Mouse (Mus musculus) limb, embryonic 11.5 days (tissue): ENCODE measurements around the gene Pla2g4e. TPM values are rescaled to one million over a fixed set of nuclear protein-coding genes. Genes with fewer than 3 reads are reported as not detected.

Experiments
- ATAC-seq: fragments of 200-750 bp; cut with Nextera tagmentation; 2 replicates; pipeline ENCODE4 v1.8.0; 2017; ENCODE audit warnings: low read depth; ENCODE audit not compliant: insufficient number of reproducible peaks, low FRiP score, low TSS enrichment
- DNase-seq: peaks from one replicate; pipeline ENCODE4 v3.0.0-alpha.2; 2015; ENCODE audit warnings: low spot score
- H3K27ac ChIP-seq: fragments of 300-500 bp; sonication (generic); replicated peaks from 2 replicates; pipeline ENCODE4 v1.5.1; 2014; ENCODE audit warnings: low read depth, mild to moderate bottlenecking, low read length
- H3K27me3 ChIP-seq: fragments of 300-500 bp; sonication (generic); 2 replicates; pipeline ENCODE4 v1.6.1; 2014; ENCODE audit warnings: mild to moderate bottlenecking, low read length, mixed read lengths; ENCODE audit not compliant: control insufficient read depth, insufficient read depth
- H3K36me3 ChIP-seq: fragments of 300-500 bp; sonication (generic); 2 replicates; pipeline ENCODE4 v1.6.1; 2014; ENCODE audit warnings: mild to moderate bottlenecking, low read length, moderate library complexity, mixed read lengths; ENCODE audit not compliant: control insufficient read depth, insufficient read depth
- H3K4me1 ChIP-seq: fragments of 300-500 bp; sonication (generic); 2 replicates; pipeline ENCODE4 v1.6.1; 2014; ENCODE audit warnings: low read length, mixed read lengths; ENCODE audit not compliant: control insufficient read depth, insufficient read depth
- H3K4me2 ChIP-seq: fragments of 300-500 bp; sonication (generic); 2 replicates; pipeline ENCODE4 v1.6.1; 2014; ENCODE audit warnings: low read depth, mild to moderate bottlenecking, moderate library complexity; ENCODE audit not compliant: severe bottlenecking
- H3K4me3 ChIP-seq: fragments of 300-500 bp; sonication (generic); 2 replicates; pipeline ENCODE4 v1.5.1; 2014; ENCODE audit warnings: low read depth, low read length
- H3K9ac ChIP-seq: fragments of 300-500 bp; sonication (generic); 2 replicates; pipeline ENCODE4 v1.6.1; 2014; ENCODE audit warnings: mild to moderate bottlenecking, low read length
- H3K9me3 ChIP-seq: fragments of 300-500 bp; sonication (generic); 2 replicates; pipeline ENCODE4 v1.6.1; 2016; ENCODE audit warnings: low read length; ENCODE audit not compliant: control insufficient read depth
- WGBS: fragments of 180-500 bp; shearing (Covaris S2); extraction: QIAGEN DNeasy Blood & Tissue Kit; methylation state at CpG from one replicate; pipeline ENCODE4 v1.1.7; 2014; 5-methylcytosine and 5-hydroxymethylcytosine counted together
- polyA plus RNA-seq: library from polyadenylated mRNA; unstranded; fragments of >200 nt; fragmentation: Nextera tagmentation; extraction: Ambion mirVana; gene quantifications from 2 replicates; pipeline ENCODE4 v1.2.1, GENCODE M21; 2014

Gene Pla2g4e
- polyA plus RNA-seq, 1 experiment from 2014 or later, result not detected

DNA sequence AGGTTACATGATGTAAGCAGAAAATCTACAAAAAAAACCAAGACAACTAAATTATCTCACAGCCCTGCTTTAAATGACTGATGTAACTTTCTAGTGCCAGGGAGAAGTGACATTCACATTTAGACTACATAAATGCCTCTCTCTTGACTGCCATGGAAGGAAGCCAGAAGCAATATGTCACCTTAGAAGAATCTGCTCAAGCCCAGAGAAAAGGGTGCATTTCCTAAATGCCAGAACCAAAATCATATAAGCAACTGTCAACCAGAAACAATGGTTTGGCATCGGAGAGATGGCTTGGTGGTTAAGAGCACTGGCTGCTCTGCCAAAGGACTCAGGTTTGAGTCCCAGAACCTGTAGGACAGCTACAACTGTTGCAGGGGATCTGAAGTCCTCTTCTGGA lies 113.3 kb downstream of the Pla2g4e start:
- Histone ChIP-seq H3K4me1 (no peaks in the 10 kb centered on the region), H3K4me2 (no peak overlapping the region), H3K9me3 (no peaks in the 10 kb centered on the region), H3K27ac (no peak overlapping the region), H3K27me3 (no peaks in the 10 kb centered on the region), H3K4me3 (no peak overlapping the region), H3K36me3 (no peaks in the 10 kb centered on the region), H3K9ac (no peak overlapping the region)
- 90% methylated on average over 1 of the region's 1 CpGs for WGBS
- no peak for DNase-seq
- no peak for ATAC-seq

DNA sequence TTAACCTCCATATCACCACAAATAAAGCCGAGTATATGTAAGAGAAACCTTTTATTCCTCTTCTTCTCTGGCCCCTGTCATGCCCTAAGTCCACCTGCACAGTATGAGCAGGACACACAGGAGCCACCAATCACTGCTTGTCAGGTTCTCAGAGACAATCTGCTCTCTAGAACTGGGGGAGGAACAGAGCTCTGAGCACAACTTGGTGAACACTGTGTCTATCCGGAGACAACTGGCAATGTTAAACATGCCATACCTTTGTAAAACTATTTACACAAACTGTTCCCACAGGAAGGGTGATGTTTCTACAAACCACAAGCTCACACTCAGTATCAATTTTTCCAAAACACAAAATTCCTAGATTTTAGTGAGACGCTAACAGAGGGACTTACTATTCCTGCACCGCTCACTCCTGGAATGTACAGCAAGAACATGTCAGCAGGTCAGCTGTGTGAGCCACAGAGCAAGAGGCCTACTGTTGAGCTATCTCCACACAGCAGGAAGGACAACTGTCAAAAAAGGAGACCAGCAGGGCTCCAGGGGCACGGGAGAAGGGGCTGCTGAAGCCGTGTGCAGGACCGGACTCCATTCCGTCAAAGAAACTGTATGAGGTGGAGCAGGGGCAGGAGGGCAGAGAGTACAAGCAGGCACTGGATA lies 115.8 kb downstream of the Pla2g4e start:
- no peaks in the 10 kb centered on the region for H3K27me3 ChIP-seq
- H3K9ac ChIP-seq, result no peak overlapping the region
- H3K4me3 ChIP-seq, result no peak overlapping the region
- no peaks in the 10 kb centered on the region for H3K9me3 ChIP-seq
- no peak overlapping the region for H3K4me2 ChIP-seq
- DNase-seq (no peak), ATAC-seq (no peak)
- H3K4me1 ChIP-seq, result no peaks in the 10 kb centered on the region
- no peak overlapping the region for H3K27ac ChIP-seq
- H3K36me3 ChIP-seq, result no peaks in the 10 kb centered on the region
- 82% methylated on average over 8 of the region's 8 CpGs for WGBS

DNA sequence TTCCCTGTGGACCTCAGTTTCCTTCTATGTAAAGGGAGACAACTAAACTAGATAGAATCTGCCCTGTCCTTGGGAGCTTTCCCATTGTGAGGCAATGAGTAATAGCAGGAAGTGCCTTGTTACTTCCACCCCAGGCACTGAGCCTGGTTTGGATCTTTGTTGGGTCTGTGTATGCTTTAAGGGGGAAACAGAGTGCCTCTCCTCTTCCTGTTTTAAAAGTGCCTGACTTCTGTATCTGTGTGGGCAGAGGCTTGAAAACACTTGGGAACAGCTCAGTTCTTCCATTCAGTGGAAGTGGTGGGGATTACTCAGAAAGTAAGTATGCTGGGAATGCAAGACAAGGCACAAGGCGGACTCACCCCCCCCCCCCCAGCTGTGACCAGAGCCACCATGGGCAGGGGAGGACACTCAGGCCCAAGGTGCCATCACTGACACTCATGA lies 116.5 kb downstream of the Pla2g4e start:
- Histone ChIP-seq H3K4me2 (no peak overlapping the region), H3K9ac (no peak overlapping the region), H3K36me3 (no peaks in the 10 kb centered on the region), H3K27me3 (no peaks in the 10 kb centered on the region), H3K27ac (no peak overlapping the region), H3K4me3 (no peak overlapping the region), H3K9me3 (no peaks in the 10 kb centered on the region), H3K4me1 (no peaks in the 10 kb centered on the region; the same call in 1 of the 2 replicates)
- DNase-seq, result no peak
- 57% methylated on average over 1 of the region's 1 CpGs for WGBS
- no peak for ATAC-seq

DNA sequence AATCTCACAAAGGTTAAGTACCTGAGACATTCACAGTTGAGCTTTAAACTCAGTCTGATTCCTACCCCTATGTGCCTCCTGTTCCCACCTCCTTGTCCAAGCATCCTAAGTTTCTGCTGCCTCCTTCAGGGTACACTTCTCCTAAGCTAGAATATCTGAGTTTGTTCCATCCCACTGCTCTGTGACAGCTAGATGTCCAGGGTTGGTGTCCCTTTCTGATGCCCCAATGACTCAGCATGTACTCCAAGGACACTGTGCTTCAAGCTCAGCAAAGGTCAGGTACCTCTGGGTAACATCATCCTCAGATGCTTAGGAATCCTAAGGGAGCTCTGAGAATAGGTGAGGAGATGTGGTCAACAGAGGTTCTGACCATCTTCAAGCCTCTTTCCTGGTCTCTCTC lies 117.1 kb downstream of the Pla2g4e start:
- Histone ChIP-seq H3K9me3 (no peaks in the 10 kb centered on the region), H3K9ac (no peak overlapping the region), H3K4me2 (no peak overlapping the region), H3K4me1 (no peaks in the 10 kb centered on the region; the same call in 1 of the 2 replicates), H3K36me3 (no peaks in the 10 kb centered on the region), H3K4me3 (no peak overlapping the region), H3K27me3 (no peaks in the 10 kb centered on the region), H3K27ac (no peak overlapping the region)
- no peak for DNase-seq
- no peak for ATAC-seq

DNA sequence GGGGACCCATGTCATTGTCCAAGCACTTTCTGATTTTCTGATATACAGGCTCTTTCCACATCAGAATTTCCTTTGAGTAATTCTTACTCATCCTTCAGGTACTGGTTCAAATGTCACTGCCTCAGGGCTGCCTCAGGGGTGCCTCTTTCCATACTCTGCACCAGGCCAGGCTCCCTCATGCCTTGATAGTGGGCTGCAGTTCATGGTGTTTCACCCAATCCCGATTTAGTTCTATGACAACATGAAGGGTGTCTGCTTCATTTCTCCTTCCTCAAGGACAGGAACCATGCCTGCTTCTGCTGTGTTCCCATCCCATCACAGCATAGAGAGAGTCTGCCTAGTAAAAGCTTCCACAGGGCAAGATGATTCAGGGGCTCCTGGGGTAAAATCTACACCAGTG lies 118.2 kb downstream of the Pla2g4e start:
- Histone ChIP-seq H3K9ac (no peak overlapping the region), H3K36me3 (no peaks in the 10 kb centered on the region), H3K9me3 (no peaks in the 10 kb centered on the region), H3K4me1 (no peaks in the 10 kb centered on the region; the same call in 1 of the 2 replicates), H3K27me3 (no peaks in the 10 kb centered on the region), H3K27ac (no peak overlapping the region), H3K4me3 (no peak overlapping the region), H3K4me2 (no peak overlapping the region)
- WGBS, result 92% methylated on average over 1 of the region's 1 CpGs
- no peak for ATAC-seq
- no peak for DNase-seq

DNA sequence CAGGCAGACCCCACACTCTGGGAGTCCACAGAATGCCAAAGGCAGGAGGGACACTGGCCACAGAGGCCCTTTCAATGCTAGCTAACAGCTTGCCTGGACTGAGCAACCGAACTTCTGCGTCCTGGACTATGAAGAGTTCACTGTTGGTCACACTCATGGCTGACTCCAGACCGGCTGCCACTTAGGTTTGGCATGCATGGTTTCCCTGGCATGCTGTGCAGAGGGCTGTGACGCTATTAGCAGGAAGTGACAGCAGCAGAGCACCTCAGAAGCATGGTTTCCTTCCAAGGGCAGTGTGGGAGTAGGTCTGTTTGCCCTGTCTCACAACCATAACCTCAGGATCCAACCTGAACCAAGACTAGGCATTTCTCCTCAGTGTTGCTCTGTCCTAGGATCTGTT lies 118.7 kb downstream of the Pla2g4e start:
- Histone ChIP-seq H3K4me1 (no peaks in the 10 kb centered on the region; the same call in 1 of the 2 replicates), H3K4me3 (no peak overlapping the region), H3K4me2 (no peak overlapping the region), H3K36me3 (no peaks in the 10 kb centered on the region), H3K27ac (no peak overlapping the region), H3K9me3 (no peaks in the 10 kb centered on the region), H3K27me3 (no peaks in the 10 kb centered on the region), H3K9ac (no peak overlapping the region)
- ATAC-seq (no peak), DNase-seq (no peak)
- WGBS, result 86% methylated on average over 4 of the region's 4 CpGs

DNA sequence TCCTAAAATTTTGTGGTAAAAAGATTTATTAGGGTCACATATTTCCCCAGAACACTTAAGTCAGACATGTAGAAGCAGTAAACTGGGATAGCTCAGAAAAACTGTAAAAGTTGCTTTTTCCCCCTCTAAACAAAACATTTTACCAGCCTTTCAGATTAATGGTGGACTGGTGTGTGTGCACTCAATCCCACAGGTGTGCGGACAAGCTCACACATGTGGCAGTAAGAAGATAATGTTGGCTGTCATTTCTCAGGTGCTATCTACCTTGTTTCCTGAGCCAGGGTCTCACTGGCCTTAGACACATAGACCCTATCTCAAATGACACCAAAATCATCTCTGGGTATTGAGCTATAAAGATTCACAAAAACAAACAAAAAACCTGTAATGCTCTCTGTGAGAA lies 119.7 kb downstream of the Pla2g4e start:
- Histone ChIP-seq H3K4me2 (no peak overlapping the region), H3K27me3 (no peaks in the 10 kb centered on the region), H3K4me3 (no peak overlapping the region), H3K27ac (no peak overlapping the region), H3K9ac (no peak overlapping the region), H3K4me1 (no peaks in the 10 kb centered on the region; the same call in 1 of the 2 replicates), H3K36me3 (no peaks in the 10 kb centered on the region), H3K9me3 (no peaks in the 10 kb centered on the region)
- ATAC-seq, result no peak
- DNase-seq, result no peak
- 92% methylated on average over 1 of the region's 1 CpGs for WGBS

DNA sequence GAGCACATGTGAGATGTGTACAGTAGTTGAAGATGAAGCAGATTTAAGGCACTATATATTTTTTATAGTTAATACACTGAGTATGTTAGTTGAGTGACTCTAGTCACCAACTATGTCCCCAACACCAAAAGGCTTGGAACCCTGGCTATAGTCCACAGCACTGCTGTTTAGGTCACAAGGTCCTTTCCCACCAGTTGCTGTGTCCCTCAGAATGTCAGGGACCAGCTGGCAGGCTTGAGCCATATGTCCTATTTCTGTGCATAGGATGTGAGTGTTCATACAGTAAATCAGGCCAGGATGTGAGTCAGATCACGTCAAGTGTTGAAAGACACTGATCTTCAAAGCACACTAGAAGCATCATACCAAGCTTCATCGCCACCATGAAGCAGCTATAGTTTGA lies 120.2 kb downstream of the Pla2g4e start:
- H3K9ac ChIP-seq, result no peak overlapping the region
- ATAC-seq (no peak), DNase-seq (no peak)
- WGBS, result 88% methylated on average over 2 of the region's 2 CpGs
- H3K27ac ChIP-seq, result no peak overlapping the region
- H3K36me3 ChIP-seq, result no peaks in the 10 kb centered on the region
- H3K9me3 ChIP-seq, result no peaks in the 10 kb centered on the region
- H3K4me1 ChIP-seq, result no peaks in the 10 kb centered on the region; the same call in 1 of the 2 replicates
- H3K4me2 ChIP-seq, result no peak overlapping the region
- no peak overlapping the region for H3K4me3 ChIP-seq
- H3K27me3 ChIP-seq, result no peaks in the 10 kb centered on the region

DNA sequence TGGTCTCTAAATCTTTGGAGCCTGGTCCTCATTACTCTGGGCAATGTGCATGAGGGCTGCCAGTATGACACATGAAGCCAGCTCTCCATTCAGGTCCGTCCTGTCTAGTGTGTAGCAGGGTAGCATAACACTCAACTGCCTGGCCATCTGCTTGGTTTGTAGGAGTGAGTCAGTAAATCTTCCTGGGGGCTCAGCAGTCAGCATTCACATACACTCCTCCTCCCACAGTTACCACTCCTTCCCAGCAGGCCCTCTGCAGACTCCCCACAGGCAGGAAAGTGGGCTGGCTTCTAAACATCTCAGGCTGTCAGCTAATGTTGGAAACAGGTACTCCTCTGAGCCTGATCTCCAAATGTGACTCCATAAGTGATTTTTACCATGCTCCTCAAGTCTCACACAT lies 121.0 kb downstream of the Pla2g4e start:
- Histone ChIP-seq H3K9me3 (no peaks in the 10 kb centered on the region), H3K4me3 (no peak overlapping the region), H3K4me2 (no peak overlapping the region), H3K27ac (no peak overlapping the region), H3K4me1 (no peaks in the 10 kb centered on the region; the same call in 1 of the 2 replicates), H3K9ac (no peak overlapping the region), H3K36me3 (no peaks in the 10 kb centered on the region), H3K27me3 (no peaks in the 10 kb centered on the region)
- ATAC-seq (0 out of 2 replicates have a peak, but pooled peaks have one; percentile 35), DNase-seq (peak; percentile 33)
- WGBS, result 26% methylated on average over 1 of the region's 1 CpGs
